Mouse (Mus musculus): ENCODE measurements around the gene Gse1.

Gse1 gene

GRCm38 (mm10) chr8:120234457-120234856, 6.2 kb downstream of the Gse1 start:
- no peak for DNase-seq (ENCODE audit: extremely low read depth, low read depth, low spot score)

- DNase-seq (ENCODE audit: extremely low read depth, low read depth, low spot score), result no peak
Observed at GRCm38 (mm10) chr8:120234866-120235265, 6.6 kb downstream of the Gse1 start.

GRCm38 (mm10) chr8:120243222-120243621, 15.0 kb downstream of the Gse1 start:
- DNase-seq (ENCODE audit: extremely low read depth, low read depth, low spot score), result no peak

- no peak for DNase-seq (ENCODE audit: extremely low read depth, low read depth, low spot score)
Observed at GRCm38 (mm10) chr8:120243916-120244451, 15.7 kb downstream of the Gse1 start.

GRCm38 (mm10) chr8:120244553-120244952, 16.3 kb downstream of the Gse1 start:
- no peak for DNase-seq (ENCODE audit: extremely low read depth, low read depth, low spot score)

GRCm38 (mm10) chr8:120247618-120248017, 19.4 kb downstream of the Gse1 start:
- DNase-seq (ENCODE audit: extremely low read depth, low read depth, low spot score), result no peak

GRCm38 (mm10) chr8:120248031-120248430, 19.8 kb downstream of the Gse1 start:
- DNase-seq (ENCODE audit: extremely low read depth, low read depth, low spot score), result no peak

GRCm38 (mm10) chr8:120248451-120248850, 20.2 kb downstream of the Gse1 start:
- DNase-seq (ENCODE audit: extremely low read depth, low read depth, low spot score), result no peak

GRCm38 (mm10) chr8:120249800-120250336, 21.6 kb downstream of the Gse1 start:
- no peak for DNase-seq (ENCODE audit: extremely low read depth, low read depth, low spot score)

- DNase-seq (ENCODE audit: extremely low read depth, low read depth, low spot score), result no peak
Observed at GRCm38 (mm10) chr8:120250750-120251410, 22.6 kb downstream of the Gse1 start.

- no peak for DNase-seq (ENCODE audit: extremely low read depth, low read depth, low spot score)
Observed at GRCm38 (mm10) chr8:120251411-120252035, 23.3 kb downstream of the Gse1 start.

- no peak for DNase-seq (ENCODE audit: extremely low read depth, low read depth, low spot score)
Observed at GRCm38 (mm10) chr8:120253626-120254025, 25.4 kb downstream of the Gse1 start.

GRCm38 (mm10) chr8:120255406-120255987, 27.2 kb downstream of the Gse1 start:
- DNase-seq (ENCODE audit: extremely low read depth, low read depth, low spot score), result no peak

- no peak for DNase-seq (ENCODE audit: extremely low read depth, low read depth, low spot score)
Observed at GRCm38 (mm10) chr8:120256958-120257357, 28.7 kb downstream of the Gse1 start.

GRCm38 (mm10) chr8:120259206-120259605, 30.9 kb downstream of the Gse1 start:
- no peak for DNase-seq (ENCODE audit: extremely low read depth, low read depth, low spot score)

GRCm38 (mm10) chr8:120260677-120261076, 32.4 kb downstream of the Gse1 start:
- no peak for DNase-seq (ENCODE audit: extremely low read depth, low read depth, low spot score)

- DNase-seq (ENCODE audit: extremely low read depth, low read depth, low spot score), result no peak
Observed at GRCm38 (mm10) chr8:120261338-120262120, 33.3 kb downstream of the Gse1 start.

GRCm38 (mm10) chr8:120263879-120264278, 35.6 kb downstream of the Gse1 start:
- DNase-seq (ENCODE audit: extremely low read depth, low read depth, low spot score), result no peak

GRCm38 (mm10) chr8:120264388-120264943, 36.2 kb downstream of the Gse1 start:
- DNase-seq (ENCODE audit: extremely low read depth, low read depth, low spot score), result no peak

- DNase-seq (ENCODE audit: extremely low read depth, low read depth, low spot score), result no peak
Observed at GRCm38 (mm10) chr8:120264944-120265453, 36.7 kb downstream of the Gse1 start.

All from fat pad, adult 2 months (tissue).